Mouse (Mus musculus): ENCODE results near the gene Tuba1a. TPM values are rescaled to one million over a fixed set of nuclear protein-coding genes. Genes with fewer than 3 reads are reported as not detected.

Gene Tuba1a
- polyA plus RNA-seq, 1 experiment: 131 TPM

DNA sequence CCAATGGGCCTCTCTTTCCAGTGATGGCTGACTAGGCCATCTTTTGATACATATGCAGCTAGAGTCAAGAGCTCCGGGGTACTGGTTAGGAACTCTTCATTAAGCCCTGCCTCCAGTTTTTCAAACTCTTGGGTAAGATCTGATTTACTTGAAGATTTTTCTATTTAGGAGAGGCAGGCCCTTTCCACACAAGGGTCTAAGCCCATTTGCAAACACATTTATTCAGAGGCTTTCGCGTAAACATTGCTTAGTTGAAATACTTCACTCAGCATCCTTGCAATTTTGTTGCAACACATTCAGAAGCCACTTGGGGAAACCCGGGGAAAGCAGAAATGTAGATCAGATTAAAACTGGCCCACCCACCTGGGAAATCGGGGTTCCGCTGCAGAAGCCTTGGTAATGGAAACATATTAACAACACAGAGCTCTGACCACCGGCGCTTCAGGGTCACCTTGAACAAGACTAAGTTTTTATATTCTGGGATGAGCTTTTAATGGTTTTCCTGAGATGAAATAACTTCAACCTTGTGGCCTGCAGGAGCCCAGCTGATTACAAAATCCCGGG is 41.5 kb upstream of the Tuba1a start:
- DNase-seq: no peak
- no peaks in the 10 kb centered on the region for H3K36me3 ChIP-seq (ENCODE audit: control insufficient read depth, insufficient read depth, low read length)
- H3K4me3 ChIP-seq (ENCODE audit: insufficient read depth, low read depth, low read length): no peak overlapping the region
- H3K27ac ChIP-seq (ENCODE audit: insufficient read depth, low read depth, low read length): no peak overlapping the region
- H3K27me3 ChIP-seq (replicated peaks; ENCODE audit: control insufficient read depth, insufficient read depth, low read length): no peaks in the 10 kb centered on the region
- 80% methylated on average over 9 of the region's 9 CpGs for whole genome bisulfite sequencing
- no peak for TF ChIP-seq CTCF (conservative IDR thresholded peaks at IDR 0.05; ENCODE audit: insufficient read depth, insufficient read length, low read depth, low read length)
- no peak for TF ChIP-seq POLR2A (IDR thresholded peaks at IDR 0.05; ENCODE audit: low read depth, low read length)
- H3K4me1 ChIP-seq (ENCODE audit: control insufficient read depth, insufficient read depth, low read length): no peaks in the 10 kb centered on the region

DNA sequence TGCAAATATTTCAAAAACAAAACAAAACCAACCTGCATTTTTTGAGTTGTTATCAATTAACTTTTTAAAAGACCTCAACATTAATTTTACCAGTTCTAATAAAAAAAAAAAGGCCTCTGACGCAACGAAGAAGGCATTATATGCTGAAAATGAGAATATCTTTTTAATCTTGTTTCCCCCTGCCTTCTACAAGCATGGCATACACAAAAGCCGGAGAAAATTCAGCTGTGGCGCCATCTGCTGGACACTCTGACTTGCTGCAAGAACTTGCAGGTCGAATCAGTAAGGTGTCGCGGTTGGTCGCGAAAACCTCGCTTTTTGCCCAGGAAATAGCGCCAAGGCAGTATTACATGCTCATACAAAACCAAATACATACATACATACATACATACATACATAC is 40.4 kb upstream of the Tuba1a start:
- under 1% methylated on average over 11 of the region's 11 CpGs for WGBS

DNA sequence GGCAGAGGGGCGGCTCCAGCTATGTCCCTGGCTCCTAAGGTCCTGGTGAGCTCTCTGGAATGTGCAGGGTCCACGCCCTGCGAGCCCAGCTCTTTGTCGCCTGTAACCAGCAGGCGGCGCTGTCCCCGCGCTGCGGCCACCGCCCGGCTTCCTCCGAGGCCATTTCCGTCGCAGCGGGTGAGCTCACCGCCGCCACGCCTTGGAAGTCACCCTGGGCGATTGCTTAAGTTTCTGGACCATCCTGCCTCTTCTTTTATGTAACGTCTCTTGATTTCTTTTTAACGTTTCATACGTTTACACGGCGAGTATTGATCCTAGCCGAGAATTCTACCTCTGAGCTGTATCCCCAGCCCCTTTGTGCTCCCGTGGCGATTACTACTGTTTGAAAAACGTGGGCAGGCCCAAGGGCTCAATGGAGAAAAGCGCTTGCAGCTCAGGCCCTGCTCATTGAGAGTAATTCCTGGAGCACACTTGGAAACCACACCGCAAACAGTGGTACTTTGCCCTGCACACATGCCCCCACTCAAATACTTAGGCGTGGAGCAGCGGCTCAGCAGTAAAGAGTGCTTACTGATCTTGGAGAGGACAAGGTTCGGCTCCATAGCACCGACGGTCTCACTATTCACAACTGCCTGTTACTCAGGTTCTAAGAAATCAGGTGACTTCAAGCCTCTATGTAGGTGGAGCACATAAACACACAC is 39.7 kb upstream of the Tuba1a start:
- Histone ChIP-seq H3K4me1 (ENCODE audit: control insufficient read depth, insufficient read depth, low read length) (no peaks in the 10 kb centered on the region), H3K27ac (ENCODE audit: insufficient read depth, low read depth, low read length) (peak overlapping the region; percentile 85), H3K36me3 (ENCODE audit: control insufficient read depth, insufficient read depth, low read length) (no peaks in the 10 kb centered on the region), H3K27me3 (replicated peaks; ENCODE audit: control insufficient read depth, insufficient read depth, low read length) (no peaks in the 10 kb centered on the region), H3K4me3 (ENCODE audit: insufficient read depth, low read depth, low read length) (peak overlapping the region; percentile 50)
- under 1% methylated on average over 35 of the region's 35 CpGs for WGBS
- TF ChIP-seq CTCF (conservative IDR thresholded peaks at IDR 0.05; ENCODE audit: insufficient read depth, insufficient read length, low read depth, low read length) (peak; percentile 89), POLR2A (IDR thresholded peaks at IDR 0.05; ENCODE audit: low read depth, low read length) (peak; percentile 60)
- peak; percentile 96 for DNase-seq

More for the DNA sequence above, 40.4 kb upstream of the Tuba1a start:
- Histone ChIP-seq H3K27me3 (replicated peaks; ENCODE audit: control insufficient read depth, insufficient read depth, low read length) (no peaks in the 10 kb centered on the region), H3K27ac (ENCODE audit: insufficient read depth, low read depth, low read length) (no peak overlapping the region), H3K4me3 (ENCODE audit: insufficient read depth, low read depth, low read length) (no peak overlapping the region), H3K36me3 (ENCODE audit: control insufficient read depth, insufficient read depth, low read length) (no peaks in the 10 kb centered on the region), H3K4me1 (ENCODE audit: control insufficient read depth, insufficient read depth, low read length) (no peaks in the 10 kb centered on the region)
- DNase-seq: peak; percentile 91
- peak; percentile 91 for TF ChIP-seq CTCF (conservative IDR thresholded peaks at IDR 0.05; ENCODE audit: insufficient read depth, insufficient read length, low read depth, low read length)
- no peak for TF ChIP-seq POLR2A (IDR thresholded peaks at IDR 0.05; ENCODE audit: low read depth, low read length)

DNA sequence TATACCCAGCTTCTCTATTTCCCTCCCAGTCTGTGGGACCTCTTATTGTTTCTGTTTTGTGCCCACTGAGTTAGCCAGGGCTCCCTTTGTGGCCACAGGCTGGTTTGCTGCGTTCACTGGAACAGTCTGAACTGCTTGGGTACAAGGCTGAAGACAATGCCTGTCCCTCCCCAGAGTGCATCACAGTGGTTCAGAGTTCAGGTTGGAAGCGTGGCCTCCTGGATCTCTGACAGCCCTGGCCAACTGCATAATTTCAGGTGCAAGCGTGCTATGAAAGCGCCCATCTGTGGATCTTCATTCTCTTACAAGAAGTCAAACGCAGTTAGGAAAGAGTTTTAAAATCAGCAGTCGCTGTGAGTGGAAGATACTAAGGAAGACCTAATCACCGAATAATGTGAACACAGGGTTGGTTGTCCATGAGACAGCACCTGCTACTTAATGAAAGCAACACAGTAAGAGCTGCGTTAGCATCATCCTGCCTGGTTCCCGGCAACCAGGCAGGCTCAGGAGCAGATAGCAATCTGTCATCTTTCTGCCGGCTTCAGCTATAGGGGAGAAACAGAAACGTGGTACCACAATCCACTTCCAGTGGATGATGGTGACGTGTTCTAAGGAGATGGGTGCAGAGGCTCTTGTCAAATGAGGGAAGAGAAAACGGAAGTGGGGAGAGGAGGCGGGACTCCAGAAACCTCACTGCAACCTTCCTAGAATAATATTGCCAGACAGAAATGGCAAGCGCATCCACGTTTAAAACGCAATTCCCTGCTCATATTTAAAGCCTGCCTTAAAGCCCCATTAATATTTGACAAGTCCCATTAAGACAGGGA is 38.8 kb upstream of the Tuba1a start:
- Histone ChIP-seq H3K4me3 (ENCODE audit: insufficient read depth, low read depth, low read length) (no peak overlapping the region), H3K36me3 (ENCODE audit: control insufficient read depth, insufficient read depth, low read length) (no peaks in the 10 kb centered on the region), H3K27ac (ENCODE audit: insufficient read depth, low read depth, low read length) (peak overlapping the region; percentile 11; the same call in 1 of the 2 replicates), H3K4me1 (ENCODE audit: control insufficient read depth, insufficient read depth, low read length) (no peaks in the 10 kb centered on the region), H3K27me3 (replicated peaks; ENCODE audit: control insufficient read depth, insufficient read depth, low read length) (no peaks in the 10 kb centered on the region)
- WGBS: 31% methylated on average over 17 of the region's 17 CpGs
- TF ChIP-seq CTCF (conservative IDR thresholded peaks at IDR 0.05; ENCODE audit: insufficient read depth, insufficient read length, low read depth, low read length) (no peak), POLR2A (IDR thresholded peaks at IDR 0.05; ENCODE audit: low read depth, low read length) (no peak)
- DNase-seq: peak; percentile 61

DNA sequence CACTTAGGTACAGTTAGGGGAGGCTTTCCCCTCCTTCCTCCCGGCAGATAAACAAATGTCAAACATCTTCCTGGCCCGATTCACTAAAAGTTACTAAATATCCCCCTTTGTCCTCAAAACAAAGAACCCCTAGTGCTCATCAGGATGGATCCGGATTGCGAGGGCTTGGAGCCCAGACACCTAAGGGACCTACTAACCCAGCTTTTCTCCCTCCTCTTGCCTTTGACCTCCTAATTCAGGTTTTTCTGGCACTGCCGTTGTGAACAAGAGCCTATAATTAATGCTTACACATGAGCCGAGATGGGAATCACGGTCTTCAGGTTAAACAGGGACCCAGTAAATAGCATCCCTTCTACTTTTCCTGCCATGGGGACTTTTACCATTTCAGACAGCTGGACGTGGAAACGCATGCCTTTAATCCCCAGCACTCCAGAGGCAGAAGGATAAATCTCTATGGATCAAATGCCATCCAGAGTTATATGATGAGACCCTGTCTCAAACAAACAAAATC is 38.1 kb upstream of the Tuba1a start:
- WGBS: 62% methylated on average over 9 of the region's 9 CpGs
- no peaks in the 10 kb centered on the region for H3K27me3 ChIP-seq (replicated peaks; ENCODE audit: control insufficient read depth, insufficient read depth, low read length)
- H3K4me1 ChIP-seq (ENCODE audit: control insufficient read depth, insufficient read depth, low read length): no peaks in the 10 kb centered on the region
- no peak for TF ChIP-seq CTCF (conservative IDR thresholded peaks at IDR 0.05; ENCODE audit: insufficient read depth, insufficient read length, low read depth, low read length)
- no peak for TF ChIP-seq POLR2A (IDR thresholded peaks at IDR 0.05; ENCODE audit: low read depth, low read length)
- H3K4me3 ChIP-seq (ENCODE audit: insufficient read depth, low read depth, low read length): no peak overlapping the region
- no peaks in the 10 kb centered on the region for H3K36me3 ChIP-seq (ENCODE audit: control insufficient read depth, insufficient read depth, low read length)
- no peak overlapping the region for H3K27ac ChIP-seq (ENCODE audit: insufficient read depth, low read depth, low read length)
- no peak for DNase-seq

DNA sequence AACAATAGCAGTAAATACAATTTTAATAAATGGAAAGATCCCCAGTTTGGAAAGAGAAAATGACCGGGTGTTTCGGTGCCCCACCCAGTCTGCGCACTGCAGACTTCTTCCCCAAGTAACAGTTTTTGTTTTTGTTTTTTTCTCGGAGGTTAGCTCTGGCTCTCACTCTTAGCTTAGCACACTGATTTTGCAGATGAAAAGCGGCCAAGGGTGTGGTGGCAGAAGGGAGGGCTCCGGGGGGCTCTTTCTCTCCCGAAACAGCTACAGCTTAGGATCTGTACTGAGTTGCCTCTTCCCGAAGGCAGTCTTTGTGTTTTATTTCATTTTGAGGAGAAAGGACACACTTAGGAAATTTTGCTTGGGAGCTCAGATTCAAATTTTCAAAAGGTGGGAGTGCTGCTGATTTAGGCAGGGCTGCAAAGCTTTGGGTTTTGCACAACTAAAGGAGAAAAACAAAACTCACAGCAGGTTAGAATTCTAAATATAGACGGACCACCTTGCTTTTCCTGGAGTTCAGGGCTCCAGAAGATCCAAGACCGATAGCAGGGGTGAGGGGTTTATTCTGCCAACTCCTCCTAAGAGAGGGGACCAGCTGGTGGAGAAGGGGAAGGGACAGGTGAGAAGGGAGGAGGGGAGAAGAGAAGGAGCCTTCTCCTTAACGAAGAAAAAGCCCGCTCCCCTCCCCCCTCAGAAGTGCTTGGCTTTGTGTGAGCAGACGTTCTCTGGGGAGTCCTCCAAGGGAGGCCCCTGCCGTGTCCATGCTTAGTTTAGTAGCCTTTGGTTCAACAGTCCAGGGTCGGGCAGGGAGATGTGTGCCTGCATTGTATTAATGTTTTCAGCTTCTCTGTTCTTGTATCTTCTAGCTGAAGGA is 37.4 kb upstream of the Tuba1a start:
- Histone ChIP-seq H3K36me3 (ENCODE audit: control insufficient read depth, insufficient read depth, low read length) (no peaks in the 10 kb centered on the region), H3K4me1 (ENCODE audit: control insufficient read depth, insufficient read depth, low read length) (no peaks in the 10 kb centered on the region), H3K27me3 (replicated peaks; ENCODE audit: control insufficient read depth, insufficient read depth, low read length) (no peaks in the 10 kb centered on the region), H3K27ac (ENCODE audit: insufficient read depth, low read depth, low read length) (no peak overlapping the region), H3K4me3 (ENCODE audit: insufficient read depth, low read depth, low read length) (no peak overlapping the region)
- no peak for DNase-seq
- 68% methylated on average over 15 of the region's 15 CpGs for WGBS
- TF ChIP-seq CTCF (conservative IDR thresholded peaks at IDR 0.05; ENCODE audit: insufficient read depth, insufficient read length, low read depth, low read length) (no peak), POLR2A (IDR thresholded peaks at IDR 0.05; ENCODE audit: low read depth, low read length) (no peak)
